Mouse (Mus musculus) CH12.LX (cell line): ENCODE measurements at regions not wholly inside any gene's neighbourhood (a gene's known extent, or its start where the extent isn't known, plus 50 kb on each side); places are given as distances from the start of the nearest gene placed in this dataset.
A peak's percentile ranks its signal among the peaks of the same experiment; 100 is the strongest.

Experiments used
- DNase-seq: peaks from one replicate; pipeline ENCODE4 v3.0.0-alpha.2; 2013; ENCODE audit errors: extremely low read depth
- H3K27ac ChIP-seq: 2 replicates; pipeline ENCODE4 v1.5.1; 2012; ENCODE audit warnings: low read depth, mild to moderate bottlenecking, control low read depth, moderate library complexity; ENCODE audit not compliant: insufficient read depth
- H3K27me3 ChIP-seq: replicated peaks from 2 replicates; pipeline ENCODE3; 2012; ENCODE audit warnings: inconsistent platforms
- H3K36me3 ChIP-seq, 2 experiments: replicated peaks in 1 of 2; 2 replicates each; pipeline versions ENCODE3 to v1.6.1; 2012; ENCODE audit warnings: inconsistent platforms in 1 of 2, low read length in 1 of 2, mild to moderate bottlenecking in 1 of 2, mixed read lengths in 1 of 2, moderate library complexity in 1 of 2; ENCODE audit not compliant: control insufficient read depth in 1 of 2, insufficient read depth in 1 of 2
- H3K4me1 ChIP-seq, 2 experiments: 2 replicates each; pipeline ENCODE4 v1.6.1; 2012; ENCODE audit warnings: inconsistent platforms in 1 of 2, moderate library complexity in 1 of 2; ENCODE audit not compliant: insufficient read depth in 2 of 2, control insufficient read depth in 1 of 2
- H3K4me2 ChIP-seq: 2 replicates; pipeline ENCODE4 v1.6.1; 2012; ENCODE audit warnings: low read depth, mild to moderate bottlenecking, control low read depth; ENCODE audit not compliant: poor library complexity, insufficient read depth, severe bottlenecking
- H3K4me3 ChIP-seq, 3 experiments: fragments of 150-350 bp in 1 of 3; sonication (generic) in 1 of 3; replicated peaks in 1 of 3; 2 replicates each; pipeline versions ENCODE3 to v1.5.1; 2011 to 2012; ENCODE audit warnings: low read depth in 2 of 3, low read length in 2 of 3, mild to moderate bottlenecking in 2 of 3, moderate library complexity in 2 of 3, control low read depth in 1 of 3, improper control_type of control experiment in 1 of 3, inconsistent platforms in 1 of 3, mixed read lengths in 1 of 3; ENCODE audit not compliant: poor library complexity in 1 of 3
- H3K79me2 ChIP-seq: replicated peaks from 2 replicates; pipeline ENCODE4 v1.6.1; 2012; ENCODE audit warnings: mild to moderate bottlenecking, moderate library complexity; ENCODE audit not compliant: control insufficient read depth, poor library complexity, insufficient read depth, severe bottlenecking; ENCODE audit errors: extremely low read depth
- H3K9ac ChIP-seq: 2 replicates; pipeline ENCODE4 v1.6.1; 2012; ENCODE audit warnings: low read depth, mild to moderate bottlenecking, control low read depth, moderate library complexity; ENCODE audit not compliant: insufficient read depth
- H3K9me3 ChIP-seq: replicated peaks from 2 replicates; pipeline ENCODE3; 2012; ENCODE audit warnings: low read length, inconsistent platforms, mixed read lengths
- CHD2 ChIP-seq: IDR thresholded peaks from 2 replicates; pipeline ENCODE4 v1.6.1; 2011; ENCODE audit warnings: low read length, improper control_type of control experiment
- CTCF ChIP-seq, 2 experiments: IDR thresholded peaks in 1 of 2; conservative IDR thresholded peaks in 1 of 2; 2 replicates each; pipeline ENCODE4 v1.5.1; 2011 to 2012; ENCODE audit warnings: low read depth in 2 of 2, low read length in 2 of 2, improper control_type of control experiment in 1 of 2, inconsistent platforms in 1 of 2, mild to moderate bottlenecking in 1 of 2, moderate library complexity in 1 of 2
- ELF1 ChIP-seq: IDR thresholded peaks from 2 replicates; pipeline ENCODE4 v1.6.1; 2014; ENCODE audit warnings: low read depth, mild to moderate bottlenecking, inconsistent platforms, low read length, improper control_type of control experiment
- ETS1 ChIP-seq: conservative IDR thresholded peaks from 2 replicates; pipeline ENCODE4 v1.6.1; 2012; ENCODE audit warnings: low read depth, mild to moderate bottlenecking, inconsistent platforms, low read length, improper control_type of control experiment, moderate library complexity
- GABPA ChIP-seq: IDR thresholded peaks from 2 replicates; pipeline ENCODE4 v1.6.1; 2012; ENCODE audit warnings: low read depth, low read length, improper control_type of control experiment, inconsistent platforms; ENCODE audit not compliant: insufficient replicate concordance
- IRF4 ChIP-seq: IDR thresholded peaks from 2 replicates; pipeline ENCODE4 v1.6.1; 2014; ENCODE audit warnings: low read depth, mild to moderate bottlenecking, inconsistent platforms, low read length, improper control_type of control experiment
- JUN ChIP-seq: IDR thresholded peaks from 2 replicates; pipeline ENCODE4 v1.6.1; 2011; ENCODE audit warnings: low read depth, mild to moderate bottlenecking, low read length, improper control_type of control experiment, moderate library complexity; ENCODE audit not compliant: insufficient read depth
- KAT2A ChIP-seq: IDR thresholded peaks from 2 replicates; pipeline ENCODE4 v1.6.1; 2012; ENCODE audit warnings: low read length, improper control_type of control experiment, inconsistent platforms; ENCODE audit not compliant: insufficient replicate concordance
- MAFK ChIP-seq: IDR thresholded peaks from 2 replicates; pipeline ENCODE4 v1.6.1; 2011; ENCODE audit warnings: low read length, improper control_type of control experiment; ENCODE audit not compliant: insufficient replicate concordance
- MXI1 ChIP-seq: IDR thresholded peaks from 2 replicates; pipeline ENCODE4 v1.6.1; 2011; ENCODE audit warnings: mild to moderate bottlenecking, low read depth, low read length, improper control_type of control experiment
- MYC ChIP-seq: IDR thresholded peaks from 2 replicates; pipeline ENCODE4 v1.6.1; 2011; ENCODE audit warnings: low read depth, mild to moderate bottlenecking, improper control_type of control experiment, low read length
- NRF1 ChIP-seq: IDR thresholded peaks from 2 replicates; pipeline ENCODE4 v1.6.1; 2014; ENCODE audit warnings: low read depth, mild to moderate bottlenecking, inconsistent platforms, low read length, improper control_type of control experiment, moderate library complexity
- PAX5 ChIP-seq: IDR thresholded peaks from 2 replicates; pipeline ENCODE4 v1.6.1; 2012; ENCODE audit warnings: low read length, inconsistent platforms, mixed read lengths
- RAD21 ChIP-seq: IDR thresholded peaks from 2 replicates; pipeline ENCODE4 v1.6.1; 2011; ENCODE audit warnings: low read depth, mild to moderate bottlenecking, low read length, improper control_type of control experiment, moderate library complexity
- RCOR1 ChIP-seq: conservative IDR thresholded peaks from 2 replicates; pipeline ENCODE4 v1.6.1; 2012; ENCODE audit warnings: low read depth, mild to moderate bottlenecking, inconsistent platforms, low read length, improper control_type of control experiment
- SMC3 ChIP-seq: IDR thresholded peaks from 2 replicates; pipeline ENCODE4 v1.6.1; 2011; ENCODE audit warnings: low read depth, low read length, improper control_type of control experiment
- TBP ChIP-seq: conservative IDR thresholded peaks from 2 replicates; pipeline ENCODE4 v1.6.1; 2011; ENCODE audit warnings: low read depth, low read length, improper control_type of control experiment
- TCF12 ChIP-seq: IDR thresholded peaks from 2 replicates; pipeline ENCODE4 v1.6.1; 2014; ENCODE audit warnings: low read depth, mild to moderate bottlenecking, inconsistent platforms, low read length, improper control_type of control experiment
- ZMIZ1 ChIP-seq: IDR thresholded peaks from 2 replicates; pipeline ENCODE4 v1.6.1; 2012; ENCODE audit warnings: low read depth, mild to moderate bottlenecking, inconsistent platforms, low read length, improper control_type of control experiment
- dilution Hi-C: fragments of 300-500 bp; cut with MboI; formaldehyde crosslinking; loops from 2 replicates; pipeline ENCODE4 v1.14.3; 2020; ENCODE audit warnings: low sequenced_read_pairs; ENCODE audit not compliant: extremely low pct_unique_long_range_greater_than_20kb, extremely low pct_ligation_motif_present
- in situ Hi-C: fragments of 300-500 bp; cut with MboI; formaldehyde crosslinking; loops from 3 replicates; pipeline ENCODE4 v1.14.3; 2019; ENCODE audit warnings: low sequenced_read_pairs, low pct_ligation_motif_present, low pct_unique_long_range_greater_than_20kb, mixed read lengths

GRCm38 (mm10) chr3:17870895-17871482 is 77.2 kb upstream of the Cypt12 start:
- Histone ChIP-seq H3K9ac (no peak overlapping the region), H3K4me3 (no peak overlapping the region), H3K27me3 (no peaks in the 10 kb centered on the region), H3K36me3 (no peaks in the 10 kb centered on the region), H3K4me1 (no peaks in the 10 kb centered on the region), H3K27ac (no peak overlapping the region)
- dilution Hi-C loops: no loop called here
- no peak for DNase-seq
- peak in 1 of 2 experiments; percentile 21; a peak in 1 of 4 replicates for TF ChIP-seq CTCF (conservative IDR thresholded peaks at IDR 0.05 in 1 of 2, IDR thresholded peaks at IDR 0.05 in 1 of 2; ENCODE audit: low read depth in 2 of 2, low read length in 2 of 2)
- TF ChIP-seq MYC: no peak
- TF ChIP-seq, all 38 proteins: peak for 1
- peaks cover 8% of the 10 kb centered on the region for H3K9me3 ChIP-seq
- H3K4me2 ChIP-seq: no peak overlapping the region
- H3K79me2 ChIP-seq: no peaks in the 10 kb centered on the region
- in situ Hi-C loops: no loop called here

- Histone ChIP-seq H3K4me2 (no peak overlapping the region), H3K9ac (no peak overlapping the region), H3K27ac (no peak overlapping the region), H3K79me2 (no peaks in the 10 kb centered on the region), H3K27me3 (no peaks in the 10 kb centered on the region), H3K9me3 (peaks cover 25% of the 10 kb centered on the region), H3K4me1 (no peaks in the 10 kb centered on the region), H3K4me3 (no peak overlapping the region), H3K36me3 (no peaks in the 10 kb centered on the region)
- dilution Hi-C loops: no loop called here
- DNase-seq: no peak
- TF ChIP-seq MYC: no peak
- TF ChIP-seq RAD21: no peak
- TF ChIP-seq CHD2: no peak
- no peak for TF ChIP-seq ELF1
- TF ChIP-seq MAFK: no peak
- no peak for TF ChIP-seq PAX5
- no peak for TF ChIP-seq TCF12
- TF ChIP-seq MXI1: no peak
- TF ChIP-seq CTCF (conservative IDR thresholded peaks at IDR 0.05 in 1 of 2, IDR thresholded peaks at IDR 0.05 in 1 of 2; ENCODE audit: low read depth in 2 of 2, low read length in 2 of 2): no peak
- no peak for TF ChIP-seq RCOR1
- no peak for TF ChIP-seq KAT2A
- TF ChIP-seq JUN: no peak
- no peak for TF ChIP-seq TBP
- no peak for TF ChIP-seq IRF4
- no peak for TF ChIP-seq GABPA
- no peak for TF ChIP-seq SMC3
- TF ChIP-seq ZMIZ1: no peak
- TF ChIP-seq ETS1: no peak
- TF ChIP-seq NRF1: no peak
- in situ Hi-C loops: no loop called here
Measured at GRCm38 (mm10) chr3:17895869-17896268, 52.3 kb upstream of the Cypt12 start.
